Mouse (Mus musculus) midbrain, embryonic 13.5 days (tissue): Measurements from ENCODE around the gene Mapk6. TPM values are rescaled to one million over a fixed set of nuclear protein-coding genes. Genes with fewer than 3 reads are reported as not detected.

Experiments
- ATAC-seq: fragments of 200-750 bp; cut with Nextera tagmentation; 2 replicates; pipeline ENCODE4 v1.8.0; 2017; ENCODE audit warnings: mild to moderate bottlenecking, moderate TSS enrichment, moderate library complexity
- H3K27ac ChIP-seq: fragments of 300-500 bp; sonication (generic); 2 replicates; pipeline ENCODE4 v1.5.1; 2015; ENCODE audit warnings: inconsistent platforms, mild to moderate bottlenecking, moderate library complexity
- H3K27me3 ChIP-seq: fragments of 300-500 bp; sonication (generic); 2 replicates; pipeline ENCODE4 v1.6.1; 2015; ENCODE audit warnings: mild to moderate bottlenecking, inconsistent platforms
- H3K36me3 ChIP-seq: fragments of 300-500 bp; sonication (generic); 2 replicates; pipeline ENCODE4 v1.6.1; 2015; ENCODE audit warnings: mild to moderate bottlenecking, inconsistent platforms
- H3K4me1 ChIP-seq: fragments of 300-500 bp; sonication (generic); replicated peaks from 2 replicates; pipeline ENCODE4 v1.6.1; 2015; ENCODE audit warnings: inconsistent platforms
- H3K4me2 ChIP-seq: fragments of 300-500 bp; sonication (generic); replicated peaks from 2 replicates; pipeline ENCODE4 v1.6.1; 2015; ENCODE audit warnings: moderate library complexity, mild to moderate bottlenecking, inconsistent platforms
- H3K4me3 ChIP-seq: fragments of 300-500 bp; sonication (generic); replicated peaks from 2 replicates; pipeline ENCODE4 v1.5.1; 2015; ENCODE audit warnings: mild to moderate bottlenecking, inconsistent platforms
- H3K9ac ChIP-seq: fragments of 300-500 bp; sonication (generic); replicated peaks from 2 replicates; pipeline ENCODE4 v1.6.1; 2015; ENCODE audit warnings: mild to moderate bottlenecking, inconsistent platforms
- H3K9me3 ChIP-seq: fragments of 300-500 bp; sonication (generic); 2 replicates; pipeline ENCODE4 v1.6.1; 2016; ENCODE audit warnings: mild to moderate bottlenecking, inconsistent platforms
- WGBS: fragments of 180-500 bp; shearing (Covaris S2); methylation state at CpG from one replicate; pipeline ENCODE4 v1.1.7; 2015; 5-methylcytosine and 5-hydroxymethylcytosine counted together
- polyA plus RNA-seq: library from polyadenylated mRNA; unstranded; fragments of >200 nt; fragmentation: Nextera tagmentation; extraction: Ambion mirVana; gene quantifications from 2 replicates; pipeline ENCODE4 v1.2.1, GENCODE M21; 2015

Gene Mapk6
- polyA plus RNA-seq, 1 experiment from 2014 or later: 196 TPM

- Histone ChIP-seq H3K27ac (no peak overlapping the region), H3K36me3 (no peaks in the 10 kb centered on the region), H3K4me1 (peaks cover 15% of the 10 kb centered on the region), H3K4me2 (no peak overlapping the region), H3K4me3 (no peak overlapping the region), H3K9me3 (no peaks in the 10 kb centered on the region), H3K27me3 (no peaks in the 10 kb centered on the region), H3K9ac (no peak overlapping the region)
- ATAC-seq: no peak
- 52% methylated on average over 5 of the region's 5 CpGs for WGBS
These were observed 4.4 kb upstream of the Mapk6 start for GRCm38 (mm10) chr9:75414204-75414603.

- no peaks in the 10 kb centered on the region for H3K27me3 ChIP-seq
- H3K36me3 ChIP-seq: no peaks in the 10 kb centered on the region
- 77% methylated on average over 5 of the region's 5 CpGs for WGBS
- no peak overlapping the region for H3K4me2 ChIP-seq
- peaks cover 18% of the 10 kb centered on the region for H3K4me1 ChIP-seq
- no peak overlapping the region for H3K9ac ChIP-seq
- no peak overlapping the region for H3K27ac ChIP-seq
- no peak for ATAC-seq
- H3K4me3 ChIP-seq: no peak overlapping the region
- no peaks in the 10 kb centered on the region for H3K9me3 ChIP-seq
These were observed 3.4 kb upstream of the Mapk6 start for GRCm38 (mm10) chr9:75413206-75413605.

DNA sequence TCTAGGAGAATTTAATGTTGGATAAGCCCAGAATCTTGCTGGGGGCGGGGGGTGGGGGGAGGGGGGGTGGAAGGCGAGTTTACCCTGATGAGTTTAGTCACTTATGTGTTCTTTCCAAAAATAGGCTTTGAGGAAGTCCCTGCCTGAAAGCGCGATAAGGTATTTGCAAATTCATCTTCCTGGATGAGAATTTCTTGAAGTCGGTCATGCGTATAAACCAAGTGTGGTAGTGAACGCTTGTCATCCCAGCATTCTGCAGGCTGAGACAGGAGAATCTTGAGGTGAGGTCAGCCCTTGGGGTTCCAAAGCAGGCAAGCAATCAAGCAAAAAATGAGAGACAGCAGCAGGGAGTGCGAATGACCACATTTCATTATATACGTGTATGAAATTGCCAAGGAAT is 1.8 kb upstream of the Mapk6 start:
- 80% methylated on average over 9 of the region's 9 CpGs for WGBS
- Histone ChIP-seq H3K9ac (no peak overlapping the region), H3K4me3 (no peak overlapping the region), H3K27me3 (no peaks in the 10 kb centered on the region), H3K36me3 (no peaks in the 10 kb centered on the region), H3K27ac (no peak overlapping the region), H3K9me3 (no peaks in the 10 kb centered on the region), H3K4me1 (peaks cover 32% of the 10 kb centered on the region), H3K4me2 (no peak overlapping the region)
- ATAC-seq: no peak

DNA sequence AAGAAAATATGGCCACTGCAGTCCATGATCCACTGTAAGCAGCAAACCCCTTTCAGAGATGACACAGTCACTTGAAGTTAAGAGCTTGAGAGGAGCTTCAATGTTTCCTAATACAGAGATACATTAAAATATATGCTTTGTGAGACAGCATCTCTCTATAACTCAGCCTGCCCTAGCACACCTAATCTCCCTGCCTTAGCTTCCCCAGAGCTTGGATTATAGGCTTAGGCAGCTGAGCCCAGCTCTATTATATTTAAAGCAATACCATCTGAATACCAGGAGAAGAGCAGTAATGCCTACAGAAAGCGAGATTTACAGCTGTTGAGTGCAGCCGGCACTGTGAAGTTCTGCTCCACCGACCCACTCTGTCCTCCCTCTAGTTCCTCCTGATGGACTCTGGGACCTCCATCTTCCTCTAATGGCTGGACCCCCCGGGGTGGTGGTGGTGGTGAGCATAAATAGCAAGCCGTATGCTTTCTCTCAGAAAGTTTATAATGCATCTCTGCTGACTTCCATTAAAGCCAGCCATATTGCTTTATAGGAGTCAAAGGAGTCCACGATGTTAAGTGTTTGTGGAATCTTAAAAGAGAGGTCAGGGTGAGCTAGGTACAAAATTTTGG is 1.2 kb upstream of the Mapk6 start:
- Histone ChIP-seq H3K9me3 (no peaks in the 10 kb centered on the region), H3K4me2 (no peak overlapping the region), H3K4me1 (peaks cover 38% of the 10 kb centered on the region), H3K27me3 (no peaks in the 10 kb centered on the region), H3K4me3 (no peak overlapping the region), H3K9ac (no peak overlapping the region), H3K27ac (peak overlapping the region; percentile 99; the same call in 1 of the 2 replicates), H3K36me3 (no peaks in the 10 kb centered on the region)
- 61% methylated on average over 6 of the region's 6 CpGs for WGBS
- no peak for ATAC-seq

- Histone ChIP-seq H3K4me2 (peak overlapping the region; percentile 65), H3K9me3 (no peaks in the 10 kb centered on the region), H3K4me1 (peaks cover 53% of the 10 kb centered on the region), H3K9ac (peak overlapping the region; percentile 98), H3K4me3 (peak overlapping the region; percentile 94), H3K27me3 (no peaks in the 10 kb centered on the region), H3K36me3 (no peaks in the 10 kb centered on the region), H3K27ac (peak overlapping the region; percentile 99)
- peak; percentile 93 for ATAC-seq
- WGBS: under 1% methylated on average over 64 of the region's 90 CpGs
These were observed 564 bp downstream of the Mapk6 start for GRCm38 (mm10) chr9:75409031-75409851.

- peaks cover 60% of the 10 kb centered on the region for H3K4me1 ChIP-seq
- H3K36me3 ChIP-seq: no peaks in the 10 kb centered on the region
- ATAC-seq: no peak
- WGBS: 4% methylated on average over 11 of the region's 11 CpGs
- peak overlapping the region; percentile 65 for H3K4me2 ChIP-seq
- H3K27me3 ChIP-seq: no peaks in the 10 kb centered on the region
- H3K9ac ChIP-seq: peak overlapping the region; percentile 98
- no peaks in the 10 kb centered on the region for H3K9me3 ChIP-seq
- 0 out of 2 replicates have a peak overlapping the region, but pooled peaks have one; percentile 99 for H3K27ac ChIP-seq
- peak overlapping the region; percentile 94 for H3K4me3 ChIP-seq
These were observed 1.5 kb downstream of the Mapk6 start for GRCm38 (mm10) chr9:75408204-75408826.

DNA sequence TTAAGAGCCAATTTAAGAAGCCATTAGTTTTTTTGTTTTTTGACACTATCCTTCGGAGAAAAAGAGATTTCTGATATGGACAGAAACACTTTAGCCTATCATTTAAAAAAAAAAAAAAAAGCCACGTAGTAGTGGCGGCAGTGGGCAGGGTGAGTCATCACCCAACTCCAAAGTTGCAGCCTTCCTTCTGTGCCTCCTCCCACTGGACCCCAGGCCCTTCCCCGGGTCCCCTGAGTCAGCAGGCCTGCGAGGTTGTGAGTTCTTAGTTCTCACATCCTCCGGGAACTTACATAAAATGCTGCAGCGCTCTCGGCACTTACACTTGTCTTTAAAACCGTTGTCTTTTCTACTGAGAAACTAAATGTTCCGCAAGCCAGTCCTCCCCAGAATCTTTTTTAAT is 2.0 kb downstream of the Mapk6 start:
- Histone ChIP-seq H3K27me3 (no peaks in the 10 kb centered on the region), H3K36me3 (no peaks in the 10 kb centered on the region), H3K9ac (peak overlapping the region; percentile 61), H3K4me3 (peak overlapping the region; percentile 94), H3K27ac (no peak overlapping the region), H3K4me1 (peaks cover 63% of the 10 kb centered on the region), H3K9me3 (no peaks in the 10 kb centered on the region), H3K4me2 (peak overlapping the region; percentile 65)
- WGBS: 16% methylated on average over 10 of the region's 10 CpGs
- no peak for ATAC-seq

GRCm38 (mm10) chr9:75406121-75406520 is 3.7 kb downstream of the Mapk6 start:
- Histone ChIP-seq H3K4me1 (peaks cover 76% of the 10 kb centered on the region), H3K36me3 (no peaks in the 10 kb centered on the region), H3K9ac (no peak overlapping the region), H3K4me3 (no peak overlapping the region), H3K27me3 (no peaks in the 10 kb centered on the region), H3K4me2 (no peak overlapping the region), H3K9me3 (no peaks in the 10 kb centered on the region), H3K27ac (no peak overlapping the region)
- WGBS: 91% methylated on average over 2 of the region's 2 CpGs
- no peak for ATAC-seq

- H3K4me2 ChIP-seq: no peak overlapping the region
- H3K36me3 ChIP-seq: no peaks in the 10 kb centered on the region
- no peaks in the 10 kb centered on the region for H3K9me3 ChIP-seq
- H3K27me3 ChIP-seq: no peaks in the 10 kb centered on the region
- H3K9ac ChIP-seq: no peak overlapping the region
- no peak overlapping the region for H3K27ac ChIP-seq
- 81% methylated on average over 3 of the region's 3 CpGs for WGBS
- ATAC-seq: no peak
- no peak overlapping the region for H3K4me3 ChIP-seq
- peaks cover 73% of the 10 kb centered on the region for H3K4me1 ChIP-seq
These were observed 6.3 kb downstream of the Mapk6 start for GRCm38 (mm10) chr9:75403520-75403919.

DNA sequence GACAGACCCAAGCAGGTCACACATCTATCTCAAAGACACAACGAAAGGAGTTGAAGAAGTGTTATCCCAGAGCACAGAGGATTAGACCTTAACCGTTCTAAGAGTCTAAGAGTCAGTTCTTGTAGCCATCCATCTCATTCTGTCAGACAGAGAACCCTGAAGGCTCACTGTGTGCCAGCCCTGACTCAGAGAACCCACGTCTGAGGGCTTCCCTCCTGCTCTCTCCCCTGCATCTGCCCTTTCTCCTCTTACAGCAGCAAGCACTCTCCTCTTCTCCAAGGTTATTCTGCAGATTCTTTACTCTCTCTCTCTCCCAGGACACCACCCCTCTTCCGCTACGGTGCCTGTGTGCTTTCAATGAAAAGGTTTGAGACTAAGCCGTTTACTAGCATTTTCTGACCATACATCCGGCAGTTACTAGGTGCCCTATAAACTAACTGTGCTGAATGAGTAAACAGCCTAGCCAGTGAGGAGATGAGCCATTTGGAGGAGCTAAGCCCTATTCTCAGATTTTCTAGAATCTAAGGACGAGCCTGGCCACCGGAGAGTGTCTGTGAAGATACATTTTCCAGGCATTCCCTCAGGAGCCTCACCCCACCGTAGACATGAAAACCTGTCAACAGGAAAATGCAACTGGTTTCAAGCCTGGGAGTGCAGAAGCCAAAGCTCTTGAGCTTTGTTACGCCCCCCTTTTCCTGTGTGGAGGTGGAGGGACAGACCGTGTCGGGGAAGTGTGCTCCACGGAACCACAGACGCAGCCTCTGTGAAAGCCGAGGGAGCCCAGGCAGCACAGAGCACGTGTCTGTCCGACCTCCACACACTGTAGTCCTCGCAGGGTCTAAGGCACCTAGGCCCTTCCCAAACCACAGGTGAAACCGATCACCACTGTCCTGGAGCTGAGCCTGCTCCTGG is 8.0 kb downstream of the Mapk6 start:
- peaks cover 59% of the 10 kb centered on the region for H3K4me1 ChIP-seq
- H3K36me3 ChIP-seq: peaks cover 11% of the 10 kb centered on the region
- no peaks in the 10 kb centered on the region for H3K9me3 ChIP-seq
- 0 out of 2 replicates have a peak overlapping the region, but pooled peaks have one; percentile 25 for H3K27ac ChIP-seq
- no peak overlapping the region for H3K9ac ChIP-seq
- H3K27me3 ChIP-seq: no peaks in the 10 kb centered on the region
- no peak for ATAC-seq
- no peak overlapping the region for H3K4me2 ChIP-seq
- H3K4me3 ChIP-seq: no peak overlapping the region
- 87% methylated on average over 20 of the region's 20 CpGs for WGBS

DNA sequence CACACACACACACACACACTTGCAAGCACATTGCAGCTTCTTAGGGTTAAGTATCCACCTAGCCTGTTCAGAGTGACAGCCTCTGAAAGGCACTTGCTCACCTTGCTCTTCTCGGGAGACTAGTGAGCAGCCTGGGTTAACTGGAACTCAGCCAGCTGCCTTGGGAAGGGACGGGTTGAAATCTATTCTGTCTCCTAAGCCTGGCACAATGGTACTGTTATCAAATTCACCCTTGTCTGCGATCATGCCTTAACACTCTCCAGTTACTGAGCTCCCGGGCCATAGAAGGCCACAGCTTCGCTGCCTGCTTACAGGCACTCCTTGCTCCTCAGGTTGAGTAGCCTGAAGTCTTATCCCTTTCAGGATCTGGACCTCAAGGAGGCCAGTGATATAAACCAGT is 9.2 kb downstream of the Mapk6 start:
- H3K27me3 ChIP-seq: no peaks in the 10 kb centered on the region
- H3K4me2 ChIP-seq: no peak overlapping the region
- H3K4me3 ChIP-seq: no peak overlapping the region
- H3K27ac ChIP-seq: no peak overlapping the region
- 70% methylated on average over 5 of the region's 5 CpGs for WGBS
- no peak overlapping the region for H3K9ac ChIP-seq
- H3K36me3 ChIP-seq: peaks cover 21% of the 10 kb centered on the region
- H3K9me3 ChIP-seq: no peaks in the 10 kb centered on the region
- H3K4me1 ChIP-seq: peaks cover 47% of the 10 kb centered on the region
- ATAC-seq: no peak
